ENCODE assay signal across 32 mouse cellular contexts in the genomic region with DNA sequence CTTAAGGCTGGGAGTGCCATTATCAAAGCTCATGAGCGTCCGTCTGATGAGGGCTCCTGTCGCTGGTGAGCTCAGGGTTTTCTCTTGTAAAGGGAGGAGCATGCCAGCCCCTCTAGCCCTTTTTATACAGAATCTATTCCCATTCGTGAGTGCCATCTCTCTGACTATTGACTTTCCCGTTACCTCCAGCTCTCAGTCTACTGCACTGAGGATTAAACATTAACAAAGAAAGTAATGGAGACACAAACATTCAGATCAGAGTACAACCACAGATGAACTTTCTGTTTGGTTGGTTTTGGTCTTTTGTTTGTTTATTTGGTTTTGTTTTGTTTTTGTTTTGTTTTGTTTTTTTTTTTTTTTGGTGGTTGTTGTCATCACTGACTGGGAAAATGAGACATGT. TPM values are rescaled to one million over a fixed set of nuclear protein-coding genes. Genes with fewer than 3 reads are reported as not detected.
DNase-seq lines count a peak whose midpoint lies in the region; ATAC-seq and TF ChIP-seq lines count a peak whose summit lies in the region.
"Had no signal": no experiment of that assay in that cellular context is flagged by ENCODE, and none has a peak within 500 bp of the region (broad histone marks: within the 10 kb centered on the region; RNA-seq: fewer than 3 reads in every experiment).

No protein-coding gene starts in this region.

- H3K79me2 ChIP-seq in liver, adult 2 months (ENCODE audit: control insufficient read depth, insufficient read depth, low read length), result no peaks in the 10 kb centered on the region

- H3K4me2 ChIP-seq in kidney, embryonic 14.5 days (replicated peaks; ENCODE audit: low read depth, low read length), result no peak overlapping the region
- no peak overlapping the region for H3K4me2 ChIP-seq in liver, embryonic 15.5 days
- H3K4me2 ChIP-seq in liver, embryonic 16.5 days (ENCODE audit: low read depth, low read length), result peak overlapping the region; percentile 10; the same call in 1 of the 2 replicates
- H3K4me2 ChIP-seq: forebrain, embryonic 13.5 days; heart, embryonic 13.5 days; hindbrain, embryonic 14.5 days had no signal

- H3K9me3 ChIP-seq in kidney, embryonic 14.5 days (ENCODE audit: control insufficient read depth, low read length), result no peaks in the 10 kb centered on the region
- no peaks in the 10 kb centered on the region for H3K9me3 ChIP-seq in liver, embryonic 15.5 days (replicated peaks)
- H3K9me3 ChIP-seq in liver, embryonic 16.5 days (replicated peaks; ENCODE audit: control insufficient read depth, low read length), result no peaks in the 10 kb centered on the region
- H3K9me3 ChIP-seq: forebrain, embryonic 10.5 days; forebrain, embryonic 13.5 days; heart, embryonic 10.5 days; heart, embryonic 13.5 days had no signal

- peaks cover 16% of the 10 kb centered on the region for H3K4me1 ChIP-seq in kidney, adult 2 months (ENCODE audit: control insufficient read depth, insufficient read depth, low read length)
- no peaks in the 10 kb centered on the region for H3K4me1 ChIP-seq in kidney, embryonic 14.5 days (ENCODE audit: control insufficient read depth, insufficient read depth, low read length)
- peaks cover 30% of the 10 kb centered on the region for H3K4me1 ChIP-seq in liver, adult 2 months (ENCODE audit: control insufficient read depth, insufficient read depth, low read length)
- 0 out of 2 replicates have a peak, but pooled peaks cover 8% of the 10 kb centered on the region for H3K4me1 ChIP-seq in liver, embryonic 15.5 days (replicated peaks)
- H3K4me1 ChIP-seq in liver, embryonic 16.5 days (ENCODE audit: control insufficient read depth, low read depth, low read length), result no peaks in the 10 kb centered on the region; the same call in 1 of the 2 replicates
- H3K4me1 ChIP-seq: forebrain, embryonic 10.5 days; forebrain, embryonic 13.5 days; heart, embryonic 10.5 days had no signal

- no peaks in the 10 kb centered on the region for H3K27me3 ChIP-seq in kidney, adult 2 months (replicated peaks; ENCODE audit: control insufficient read depth, insufficient read depth, low read length)
- H3K27me3 ChIP-seq in kidney, embryonic 14.5 days (ENCODE audit: control insufficient read depth, insufficient read depth, low read length), result no peaks in the 10 kb centered on the region
- no peaks in the 10 kb centered on the region for H3K27me3 ChIP-seq in liver, adult 2 months (ENCODE audit: control insufficient read depth, insufficient read depth, low read length)
- no peaks in the 10 kb centered on the region for H3K27me3 ChIP-seq in liver, embryonic 15.5 days
- H3K27me3 ChIP-seq in liver, embryonic 16.5 days (ENCODE audit: control insufficient read depth, insufficient read depth, low read depth, low read length), result no peaks in the 10 kb centered on the region
- H3K27me3 ChIP-seq: forebrain, embryonic 13.5 days; heart, embryonic 13.5 days had no signal

- no peak overlapping the region for H3K4me3 ChIP-seq in kidney, adult 2 months (ENCODE audit: insufficient read depth, low read depth, low read length)
- H3K4me3 ChIP-seq in kidney, embryonic 14.5 days (ENCODE audit: low read length), result no peak overlapping the region
- H3K4me3 ChIP-seq in liver, adult 2 months (ENCODE audit: insufficient read depth, low read depth, low read length), result no peak overlapping the region
- H3K4me3 ChIP-seq in liver, embryonic 15.5 days (replicated peaks), result no peak overlapping the region
- H3K4me3 ChIP-seq in liver, embryonic 16.5 days (ENCODE audit: low read depth, low read length), result no peak overlapping the region
- H3K4me3 ChIP-seq: forebrain, embryonic 10.5 days; forebrain, embryonic 13.5 days; heart, adult 2 months; heart, embryonic 10.5 days; heart, embryonic 13.5 days had no signal

- peak; percentile 48 for DNase-seq in kidney, adult 2 months
- DNase-seq in liver, adult 2 months (ENCODE audit: extremely low read depth, low read depth, low spot score), result peak; percentile 90
- DNase-seq in liver, result no peak
- DNase-seq: adrenal gland, adult 8-10 months; adrenal gland, postnatal 25 days; cerebellum, adult 11-12 months; cerebellum, adult 8-10 months; cerebellum, postnatal 10 days; gastrocnemius, postnatal 10 days; gastrocnemius, postnatal 36 days; heart, adult 2 months; heart, postnatal 14 days; heart, postnatal 4 days had no signal

- 46% methylated on average over 5 of the region's 5 CpGs for WGBS in kidney, adult 2 months
- WGBS in kidney, embryonic 14.5 days, result 83% methylated on average over 5 of the region's 5 CpGs
- 25% methylated on average over 5 of the region's 5 CpGs for WGBS in liver, adult 2 months
- 59% methylated on average over 5 of the region's 5 CpGs for WGBS in liver, embryonic 15.5 days (ENCODE audit: insufficient replicate concordance)
- 57% methylated on average over 5 of the region's 5 CpGs for WGBS in liver, embryonic 16.5 days (ENCODE audit: insufficient replicate concordance)

- H3K36me3 ChIP-seq in kidney, adult 2 months (ENCODE audit: control insufficient read depth, insufficient read depth, low read length), result no peaks in the 10 kb centered on the region
- no peaks in the 10 kb centered on the region for H3K36me3 ChIP-seq in kidney, embryonic 14.5 days (ENCODE audit: control insufficient read depth, insufficient read depth, low read length)
- no peaks in the 10 kb centered on the region for H3K36me3 ChIP-seq in liver, adult 2 months (ENCODE audit: control insufficient read depth, insufficient read depth, low read length)
- H3K36me3 ChIP-seq in liver, embryonic 15.5 days (replicated peaks), result no peaks in the 10 kb centered on the region
- H3K36me3 ChIP-seq in liver, embryonic 16.5 days (ENCODE audit: control insufficient read depth, insufficient read depth), result no peaks in the 10 kb centered on the region
- H3K36me3 ChIP-seq: forebrain, embryonic 10.5 days; heart, embryonic 10.5 days; heart, embryonic 13.5 days had no signal

- TF ChIP-seq CTCF in kidney, adult 2 months (conservative IDR thresholded peaks at IDR 0.05; ENCODE audit: insufficient read depth, insufficient read length, low read depth, low read length), result no peak
- TF ChIP-seq CTCF in liver, adult 2 months (IDR thresholded peaks at IDR 0.05; ENCODE audit: low read depth, low read length), result no peak

- H3K9ac ChIP-seq in kidney, embryonic 14.5 days (ENCODE audit: low read depth, low read length), result no peak overlapping the region
- H3K9ac ChIP-seq in liver, adult 2 months (ENCODE audit: low read depth, low read length), result no peak overlapping the region
- no peak overlapping the region for H3K9ac ChIP-seq in liver, embryonic 15.5 days
- no peak overlapping the region for H3K9ac ChIP-seq in liver, embryonic 16.5 days (ENCODE audit: low read depth, low read length)
- H3K9ac ChIP-seq: forebrain, embryonic 13.5 days; heart, embryonic 13.5 days; hindbrain, embryonic 14.5 days had no signal

- no peak for TF ChIP-seq POLR2A in kidney, adult 2 months (IDR thresholded peaks at IDR 0.05; ENCODE audit: low read depth, low read length)
- no peak for TF ChIP-seq POLR2A in liver, adult 2 months (IDR thresholded peaks at IDR 0.05; ENCODE audit: extremely low read depth, insufficient read depth, low read length)

- peak overlapping the region; percentile 80 for H3K27ac ChIP-seq in kidney, adult 2 months (ENCODE audit: insufficient read depth, low read depth, low read length)
- no peak overlapping the region for H3K27ac ChIP-seq in kidney, embryonic 14.5 days (ENCODE audit: low read depth, low read length)
- peak overlapping the region; percentile 78 for H3K27ac ChIP-seq in liver, adult 2 months (replicated peaks; ENCODE audit: insufficient read depth, low read depth, low read length)
- H3K27ac ChIP-seq in liver, embryonic 15.5 days (replicated peaks), result 0 out of 2 replicates have a peak overlapping the region, but pooled peaks have one; percentile 14
- peak overlapping the region; percentile 23; the same call in 1 of the 2 replicates for H3K27ac ChIP-seq in liver, embryonic 16.5 days (ENCODE audit: low read length)
- H3K27ac ChIP-seq: forebrain, embryonic 10.5 days; forebrain, embryonic 13.5 days; heart, adult 2 months; heart, embryonic 10.5 days; heart, embryonic 13.5 days; hindbrain, embryonic 14.5 days had no signal

- no peak for ATAC-seq in kidney, embryonic 14.5 days (ENCODE audit: low FRiP score, low TSS enrichment)
- no peak for ATAC-seq in liver, embryonic 15.5 days (ENCODE audit: insufficient read depth)
- ATAC-seq in liver, embryonic 16.5 days (ENCODE audit: low read depth), result peak; percentile 47; the same call in 1 of the 2 replicates
- ATAC-seq: CD4-positive, CD25-positive, alpha-beta regulatory T cell, adult 4 months; forebrain, embryonic 13.5 days; forebrain, embryonic 16.5 days had no signal

RNA-seq across cellular contexts. Expression of a gene that starts 11.4 kb away (rescaled TPM):
- polyA plus RNA-seq in kidney, adult 2 months (2012; rRNA removed), result not detected in 2 replicates
- polyA plus RNA-seq in kidney, embryonic 14.5 days (2014; fragmentation: Nextera tagmentation; extraction: Ambion mirVana), result not detected in 2 replicates
- total RNA-seq in liver, adult 2 months (2014; rRNA removed), result not detected in 2 replicates
- not detected in 2 replicates for polyA plus RNA-seq in liver, adult 2 months (2012; rRNA removed)
- polyA plus RNA-seq in liver, embryonic 15.5 days (2015; fragmentation: Nextera tagmentation; extraction: Ambion mirVana), result not detected in 2 replicates
- not detected in 2 replicates for polyA plus RNA-seq in liver, embryonic 16.5 days (2015; fragmentation: Nextera tagmentation; extraction: Ambion mirVana)
- total RNA-seq: adrenal gland, adult 8-10 months; adrenal gland, postnatal 25 days; gastrocnemius, adult 18-20 months; gastrocnemius, postnatal 10 days; gastrocnemius, postnatal 36 days; granulocyte monocyte progenitor cell, adult 5-6 weeks; heart, adult 2 months; heart, postnatal 14 days; heart, postnatal 4 days; MEL had no signal
- polyA plus RNA-seq: brain, embryonic 14.5 days; C2C12; CD4-positive, CD25-positive, alpha-beta regulatory T cell, adult 4 months; embryonic facial prominence, embryonic 11.5 days; embryonic facial prominence, embryonic 14.5 days; forebrain, embryonic 10.5 days; forebrain, embryonic 13.5 days; forebrain, embryonic 16.5 days; heart, adult 2 months; hindbrain, embryonic 11.5 days; hindbrain, embryonic 14.5 days had no signal

RNA-seq across cellular contexts. Expression of a gene that starts 46.3 kb away (rescaled TPM):
- not detected in 2 replicates for polyA plus RNA-seq in kidney, adult 2 months (2012; rRNA removed)
- polyA plus RNA-seq in kidney, embryonic 14.5 days (2014; fragmentation: Nextera tagmentation; extraction: Ambion mirVana), result not detected in 2 replicates
- not detected in 2 replicates for total RNA-seq in liver, adult 2 months (2014; rRNA removed)
- polyA plus RNA-seq in liver, adult 2 months (2012; rRNA removed), result not detected in 2 replicates
- polyA plus RNA-seq in liver, embryonic 15.5 days (2015; fragmentation: Nextera tagmentation; extraction: Ambion mirVana), result not detected in 2 replicates
- polyA plus RNA-seq in liver, embryonic 16.5 days (2015; fragmentation: Nextera tagmentation; extraction: Ambion mirVana), result not detected in 2 replicates
- total RNA-seq: adrenal gland, adult 8-10 months; adrenal gland, postnatal 25 days; gastrocnemius, adult 18-20 months; gastrocnemius, postnatal 10 days; gastrocnemius, postnatal 36 days; granulocyte monocyte progenitor cell, adult 5-6 weeks; heart, adult 2 months; heart, postnatal 14 days; heart, postnatal 4 days; MEL had no signal
- polyA plus RNA-seq: brain, embryonic 14.5 days; C2C12; CD4-positive, CD25-positive, alpha-beta regulatory T cell, adult 4 months; embryonic facial prominence, embryonic 11.5 days; embryonic facial prominence, embryonic 14.5 days; forebrain, embryonic 10.5 days; forebrain, embryonic 13.5 days; forebrain, embryonic 16.5 days; heart, adult 2 months; heart, embryonic 10.5 days; heart, embryonic 13.5 days; heart, embryonic 16.5 days; hindbrain, embryonic 11.5 days; hindbrain, embryonic 14.5 days had no signal

RNA-seq across cellular contexts. Expression of a gene that starts 58.7 kb away (rescaled TPM):
- not detected in 2 replicates for polyA plus RNA-seq in kidney, adult 2 months (2012; rRNA removed)
- polyA plus RNA-seq in kidney, embryonic 14.5 days (2014; fragmentation: Nextera tagmentation; extraction: Ambion mirVana), result not detected in 2 replicates
- not detected in 2 replicates for total RNA-seq in liver, adult 2 months (2014; rRNA removed)
- not detected in 2 replicates for polyA plus RNA-seq in liver, adult 2 months (2012; rRNA removed)
- polyA plus RNA-seq in liver, embryonic 15.5 days (2015; fragmentation: Nextera tagmentation; extraction: Ambion mirVana), result not detected in 2 replicates
- polyA plus RNA-seq in liver, embryonic 16.5 days (2015; fragmentation: Nextera tagmentation; extraction: Ambion mirVana), result not detected in 2 replicates
- total RNA-seq: adrenal gland, adult 8-10 months; adrenal gland, postnatal 25 days; gastrocnemius, adult 18-20 months; gastrocnemius, postnatal 10 days; gastrocnemius, postnatal 36 days; granulocyte monocyte progenitor cell, adult 5-6 weeks; heart, adult 2 months; heart, postnatal 14 days; heart, postnatal 4 days; MEL had no signal
- polyA plus RNA-seq: brain, embryonic 14.5 days; C2C12; embryonic facial prominence, embryonic 11.5 days; embryonic facial prominence, embryonic 14.5 days; forebrain, embryonic 10.5 days; forebrain, embryonic 13.5 days; forebrain, embryonic 16.5 days; heart, adult 2 months; heart, embryonic 10.5 days; heart, embryonic 13.5 days; heart, embryonic 16.5 days; hindbrain, embryonic 11.5 days; hindbrain, embryonic 14.5 days had no signal
